8 mouse cellular contexts compared by ENCODE assay signal in genomic region chr4:34231270-34231669, GRCm38 (mm10).
DNase-seq lines count a peak whose midpoint lies in the region; ATAC-seq and TF ChIP-seq lines count a peak whose summit lies in the region.

No protein-coding gene starts in this region.

- intact Hi-C loops in left cerebral cortex, adult 2 months (cut with DNase I): loop anchor here (1.0 to 10.0 kb wide), 3 partner anchors 589 to 835 kb away; no protein-coding TSS in a partner anchor

- H3K9ac ChIP-seq in intestine, embryonic 14.5 days (ENCODE audit: low read length): no peak overlapping the region
- H3K9ac ChIP-seq in midbrain, embryonic 12.5 days (replicated peaks): no peak overlapping the region

- no peaks in the 10 kb centered on the region for H3K27me3 ChIP-seq in intestine, embryonic 14.5 days (replicated peaks; ENCODE audit: control insufficient read depth, insufficient read depth, low read length)
- H3K27me3 ChIP-seq in midbrain, embryonic 12.5 days: no peaks in the 10 kb centered on the region

- no peak overlapping the region for H3K4me3 ChIP-seq in intestine, embryonic 14.5 days (ENCODE audit: low read depth, low read length)
- H3K4me3 ChIP-seq in left cerebral cortex, adult 2 months: no peak overlapping the region
- H3K4me3 ChIP-seq in midbrain, embryonic 12.5 days: no peak overlapping the region

- no peaks in the 10 kb centered on the region for H3K36me3 ChIP-seq in intestine, embryonic 14.5 days (ENCODE audit: control insufficient read depth, insufficient read depth, low read length)
- no peaks in the 10 kb centered on the region for H3K36me3 ChIP-seq in midbrain, embryonic 12.5 days

- no peak overlapping the region for H3K4me2 ChIP-seq in intestine, embryonic 14.5 days (ENCODE audit: low read length)
- H3K4me2 ChIP-seq in midbrain, embryonic 12.5 days (replicated peaks): no peak overlapping the region

- H3K9me3 ChIP-seq in intestine, embryonic 14.5 days (ENCODE audit: control insufficient read depth, low read length): no peaks in the 10 kb centered on the region
- H3K9me3 ChIP-seq in midbrain, embryonic 12.5 days: no peaks in the 10 kb centered on the region

- DNase-seq in urinary bladder, postnatal 14 days (ENCODE audit: low spot score): peak; percentile 46
- no peak for DNase-seq in urinary bladder, postnatal 10 days (ENCODE audit: low spot score)
- peak; percentile 76 for DNase-seq in cerebellum, adult 9-11 months
- DNase-seq in frontal cortex, postnatal 10 days (ENCODE audit: low spot score in 2 of 2): peak; percentile 27 to 52
- peak; percentile 72 for DNase-seq in intestine, embryonic 14.5 days (ENCODE audit: low spot score)
- peak; percentile 67 to 74 for DNase-seq in left cerebral cortex, adult 2 months (ENCODE audit: extremely low spot score in 1 of 2, low spot score in 2 of 2)
- peak; percentile 26 for DNase-seq in skeletal muscle tissue, adult 2 months (ENCODE audit: low read depth, low spot score)

- no peak overlapping the region for H3K27ac ChIP-seq in intestine, embryonic 14.5 days (ENCODE audit: low read depth)
- H3K27ac ChIP-seq in left cerebral cortex, adult 2 months: no peak overlapping the region
- no peak overlapping the region for H3K27ac ChIP-seq in midbrain, embryonic 12.5 days (replicated peaks)

- peak; percentile 87 for TF ChIP-seq CTCF in left cerebral cortex, adult 2 months (IDR thresholded peaks at IDR 0.05)

- ATAC-seq in intestine, embryonic 14.5 days (replicated peaks; ENCODE audit: low FRiP score, low TSS enrichment, low read depth): peak; percentile 79
- peak; percentile 87 for ATAC-seq in midbrain, embryonic 12.5 days (ENCODE audit: low FRiP score, low read depth)

- WGBS in intestine, embryonic 14.5 days: 11% methylated on average over 3 of the region's 3 CpGs
- WGBS in midbrain, embryonic 12.5 days: 6% methylated on average over 3 of the region's 3 CpGs

- H3K4me1 ChIP-seq in intestine, embryonic 14.5 days (replicated peaks; ENCODE audit: control insufficient read depth, insufficient read depth, low read length): no peaks in the 10 kb centered on the region
- H3K4me1 ChIP-seq in midbrain, embryonic 12.5 days: no peaks in the 10 kb centered on the region
